Mouse (Mus musculus): ENCODE measurements around the gene 4933424G06Rik. TPM values are rescaled to one million over a fixed set of nuclear protein-coding genes. Genes with fewer than 3 reads are reported as not detected.
A peak's percentile ranks its signal among the peaks of the same experiment; 100 is the strongest.

4933424G06Rik gene
- polyA plus RNA-seq, 1 experiment = not detected

- WGBS = 65% methylated on average over 3 of the region's 3 CpGs
- no peak for DNase-seq (ENCODE audit: low read depth, low spot score)
These were observed 2.2 kb upstream of the 4933424G06Rik start for GRCm38 (mm10) chr1:36707797-36708196.

- no peak for DNase-seq (ENCODE audit: low read depth, low spot score)
- 29% methylated on average over 1 of the region's 1 CpGs for WGBS
These were observed 1.3 kb upstream of the 4933424G06Rik start for GRCm38 (mm10) chr1:36708626-36709025.

- DNase-seq (ENCODE audit: low read depth, low spot score) = no peak
- WGBS = under 1% methylated on average over 33 of the region's 33 CpGs
These were observed 695 bp upstream of the 4933424G06Rik start for GRCm38 (mm10) chr1:36709055-36709853.

- WGBS = 96% methylated on average over 2 of the region's 2 CpGs
- DNase-seq (ENCODE audit: low read depth, low spot score) = no peak
These were observed 1.2 kb downstream of the 4933424G06Rik start for GRCm38 (mm10) chr1:36711104-36711503.

- DNase-seq (ENCODE audit: low read depth, low spot score) = no peak
- 79% methylated on average over 5 of the region's 5 CpGs for WGBS
These were observed 4.4 kb downstream of the 4933424G06Rik start, which contains the start of gene Actr1b for GRCm38 (mm10) chr1:36714311-36714710. Gene Actr1b (minus strand): TSS chr1:36714422.

GRCm38 (mm10) chr1:36718786-36719185, 8.8 kb downstream of the 4933424G06Rik start:
- no peak for DNase-seq (ENCODE audit: low read depth, low spot score)
- 81% methylated on average over 1 of the region's 1 CpGs for WGBS

GRCm38 (mm10) chr1:36723146-36724056, 13.5 kb downstream of the 4933424G06Rik start:
- 52% methylated on average over 16 of the region's 16 CpGs for WGBS
- DNase-seq (ENCODE audit: low read depth, low spot score) = no peak

GRCm38 (mm10) chr1:36724057-36724431, 14.1 kb downstream of the 4933424G06Rik start:
- 59% methylated on average over 4 of the region's 4 CpGs for WGBS
- DNase-seq (ENCODE audit: low read depth, low spot score) = no peak

- WGBS = 8% methylated on average over 4 of the region's 4 CpGs
- DNase-seq (ENCODE audit: low read depth, low spot score) = peak; percentile 64
These were observed 27.4 kb downstream of the 4933424G06Rik start for GRCm38 (mm10) chr1:36737300-36737699.

GRCm38 (mm10) chr1:36739231-36739630, 29.3 kb downstream of the 4933424G06Rik start:
- 80% methylated on average over 5 of the region's 5 CpGs for WGBS
- DNase-seq (ENCODE audit: low read depth, low spot score) = no peak

- DNase-seq (ENCODE audit: low read depth, low spot score) = no peak
- WGBS = 71% methylated on average over 9 of the region's 9 CpGs
These were observed 33.1 kb downstream of the 4933424G06Rik start for GRCm38 (mm10) chr1:36743046-36743445.

GRCm38 (mm10) chr1:36744268-36744944, 34.5 kb downstream of the 4933424G06Rik start:
- peak; percentile 16 for DNase-seq (ENCODE audit: low read depth, low spot score)
- WGBS = 19% methylated on average over 17 of the region's 17 CpGs

- 73% methylated on average over 4 of the region's 4 CpGs for WGBS
- DNase-seq (ENCODE audit: low read depth, low spot score) = no peak
These were observed 35.7 kb downstream of the 4933424G06Rik start for GRCm38 (mm10) chr1:36745661-36746060.

GRCm38 (mm10) chr1:36746452-36746851, 36.5 kb downstream of the 4933424G06Rik start:
- WGBS = 49% methylated on average over 15 of the region's 15 CpGs
- DNase-seq (ENCODE audit: low read depth, low spot score) = no peak

- no peak for DNase-seq (ENCODE audit: low read depth, low spot score)
- 68% methylated on average over 6 of the region's 6 CpGs for WGBS
These were observed 44.2 kb downstream of the 4933424G06Rik start for GRCm38 (mm10) chr1:36753932-36754675.

- no peak for DNase-seq (ENCODE audit: low read depth, low spot score)
- WGBS = 86% methylated on average over 9 of the region's 9 CpGs
These were observed 48.6 kb downstream of the 4933424G06Rik start for GRCm38 (mm10) chr1:36758553-36758952.

- 83% methylated on average over 18 of the region's 18 CpGs for WGBS
- no peak for DNase-seq (ENCODE audit: low read depth, low spot score)
These were observed 49.1 kb downstream of the 4933424G06Rik start for GRCm38 (mm10) chr1:36759076-36759475.

- 77% methylated on average over 9 of the region's 9 CpGs for WGBS
These were observed 50.5 kb downstream of the 4933424G06Rik start for GRCm38 (mm10) chr1:36760401-36760800.

GRCm38 (mm10) chr1:36761061-36761460, 51.1 kb downstream of the 4933424G06Rik start:
- WGBS = 82% methylated on average over 8 of the region's 8 CpGs
- no peak for DNase-seq (ENCODE audit: low read depth, low spot score)

More at GRCm38 (mm10) chr1:36760401-36760800, 50.5 kb downstream of the 4933424G06Rik start:
- no peak for DNase-seq (ENCODE audit: low read depth, low spot score)
